Mouse (Mus musculus) embryonic facial prominence, embryonic 15.5 days (tissue): ENCODE measurements around the gene Arhgef19. TPM values are rescaled to one million over a fixed set of nuclear protein-coding genes. Genes with fewer than 3 reads are reported as not detected.

Source experiments
- ATAC-seq: fragments of 200-750 bp; cut with Nextera tagmentation; 2 replicates; pipeline ENCODE4 v1.8.0; 2017; ENCODE audit warnings: low read depth, moderate TSS enrichment; ENCODE audit not compliant: insufficient number of reproducible peaks, low FRiP score, low TSS enrichment
- H3K27ac ChIP-seq: fragments of 300-500 bp; sonication (generic); replicated peaks from 2 replicates; pipeline ENCODE4 v1.5.1; 2015; ENCODE audit warnings: mild to moderate bottlenecking, inconsistent platforms
- H3K27me3 ChIP-seq: fragments of 300-500 bp; sonication (generic); 2 replicates; pipeline ENCODE4 v1.6.1; 2015; ENCODE audit warnings: inconsistent platforms
- H3K36me3 ChIP-seq: fragments of 300-500 bp; sonication (generic); 2 replicates; pipeline ENCODE4 v1.6.1; 2015; ENCODE audit warnings: mild to moderate bottlenecking, inconsistent platforms
- H3K4me1 ChIP-seq: fragments of 300-500 bp; sonication (generic); 2 replicates; pipeline ENCODE4 v1.6.1; 2015; ENCODE audit warnings: inconsistent platforms
- H3K4me2 ChIP-seq: fragments of 300-500 bp; sonication (generic); replicated peaks from 2 replicates; pipeline ENCODE4 v1.6.1; 2015; ENCODE audit warnings: mild to moderate bottlenecking, inconsistent platforms
- H3K4me3 ChIP-seq: fragments of 300-500 bp; sonication (generic); replicated peaks from 2 replicates; pipeline ENCODE4 v1.5.1; 2015; ENCODE audit warnings: mild to moderate bottlenecking, inconsistent platforms
- H3K9ac ChIP-seq: fragments of 300-500 bp; sonication (generic); 2 replicates; pipeline ENCODE4 v1.6.1; 2015; ENCODE audit warnings: inconsistent platforms
- H3K9me3 ChIP-seq: fragments of 300-500 bp; sonication (generic); replicated peaks from 2 replicates; pipeline ENCODE4 v1.6.1; 2016; ENCODE audit warnings: inconsistent platforms
- WGBS: fragments of 180-500 bp; shearing (Covaris S2); methylation state at CpG from one replicate; pipeline ENCODE4 v1.1.7; 2015; 5-methylcytosine and 5-hydroxymethylcytosine counted together
- polyA plus RNA-seq: library from polyadenylated mRNA; unstranded; fragments of >200 nt; fragmentation: Nextera tagmentation; extraction: Ambion mirVana; gene quantifications from 2 replicates; pipeline ENCODE4 v1.2.1, GENCODE M21; 2015

Gene Arhgef19
- polyA plus RNA-seq, 1 experiment from 2014 or later = 27.7 TPM

DNA sequence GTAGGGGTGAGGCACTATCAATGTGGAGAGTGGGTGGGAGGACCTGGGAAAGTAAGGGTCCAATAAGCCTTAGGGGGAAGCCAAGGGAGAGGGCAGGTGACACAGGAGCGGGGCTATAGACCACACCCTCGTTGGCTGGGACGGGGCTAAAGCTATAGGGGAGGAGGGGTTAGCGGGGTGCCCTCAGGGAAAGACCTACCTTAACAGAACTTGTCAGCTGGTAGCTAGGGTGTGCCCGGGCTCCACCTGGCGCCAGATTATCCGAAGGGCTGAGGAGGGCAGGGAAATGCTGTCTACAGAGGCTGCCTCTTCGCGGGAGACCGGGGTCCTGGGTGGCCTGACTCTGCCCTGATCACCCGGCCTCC lies 9.3 kb downstream of the Arhgef19 start:
- Histone ChIP-seq H3K4me3 (peak overlapping the region; percentile 46), H3K36me3 (peaks cover 16% of the 10 kb centered on the region), H3K27ac (no peak overlapping the region), H3K27me3 (peaks cover 35% of the 10 kb centered on the region), H3K9me3 (no peaks in the 10 kb centered on the region), H3K4me1 (peaks cover 55% of the 10 kb centered on the region), H3K9ac (no peak overlapping the region), H3K4me2 (peak overlapping the region; percentile 68)
- no peak for ATAC-seq
- 8% methylated on average over 11 of the region's 11 CpGs for WGBS

DNA sequence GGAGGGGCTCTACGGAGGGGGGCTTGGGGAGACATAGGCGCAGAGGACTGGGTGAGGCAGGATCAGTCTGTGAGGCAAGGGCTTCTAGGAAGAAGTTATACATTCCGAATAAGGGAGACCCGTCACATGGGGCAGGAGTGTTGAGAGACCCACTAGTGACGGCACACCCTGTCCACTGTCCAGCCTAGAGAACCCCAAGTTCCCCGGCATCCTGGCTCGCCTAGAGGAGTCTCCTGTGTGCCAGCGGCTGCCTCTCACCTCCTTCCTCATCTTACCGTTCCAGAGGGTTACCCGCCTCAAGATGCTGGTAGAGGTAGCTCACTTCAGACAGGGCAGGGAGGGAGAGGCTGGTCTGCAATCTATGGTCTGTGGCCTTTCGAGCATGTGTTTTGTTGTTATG lies 10.1 kb downstream of the Arhgef19 start:
- Histone ChIP-seq H3K4me2 (no peak overlapping the region), H3K4me1 (peaks cover 54% of the 10 kb centered on the region), H3K9ac (no peak overlapping the region), H3K27ac (no peak overlapping the region), H3K9me3 (no peaks in the 10 kb centered on the region), H3K27me3 (peaks cover 35% of the 10 kb centered on the region), H3K36me3 (peaks cover 16% of the 10 kb centered on the region), H3K4me3 (no peak overlapping the region)
- ATAC-seq = no peak
- WGBS = 75% methylated on average over 11 of the region's 11 CpGs

DNA sequence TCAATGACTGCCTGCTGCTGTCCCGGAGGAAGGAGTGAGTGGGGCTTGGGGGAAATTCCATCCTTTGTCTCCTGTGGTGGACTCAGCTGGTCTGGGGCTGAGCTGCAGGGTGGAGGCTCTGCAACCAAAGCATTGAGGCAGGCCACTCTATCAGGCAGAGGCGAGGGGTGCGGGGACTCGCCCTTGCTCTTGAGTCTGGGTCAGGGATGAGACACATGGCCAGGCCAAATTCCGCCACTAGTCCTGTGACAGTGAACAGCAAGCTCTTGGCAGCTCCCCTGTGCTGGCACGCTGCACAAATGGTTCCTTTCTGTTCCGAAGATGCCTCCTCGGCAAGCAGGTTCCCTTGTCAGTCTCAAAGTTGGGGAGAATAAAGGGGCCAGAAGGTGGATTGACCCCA lies 11.8 kb downstream of the Arhgef19 start:
- H3K4me3 ChIP-seq = no peak overlapping the region
- H3K27me3 ChIP-seq = peaks cover 34% of the 10 kb centered on the region
- no peak for ATAC-seq
- H3K9me3 ChIP-seq = no peaks in the 10 kb centered on the region
- 77% methylated on average over 8 of the region's 8 CpGs for WGBS
- no peak overlapping the region for H3K9ac ChIP-seq
- peaks cover 46% of the 10 kb centered on the region for H3K4me1 ChIP-seq
- H3K36me3 ChIP-seq = peaks cover 19% of the 10 kb centered on the region
- H3K27ac ChIP-seq = no peak overlapping the region
- H3K4me2 ChIP-seq = no peak overlapping the region

DNA sequence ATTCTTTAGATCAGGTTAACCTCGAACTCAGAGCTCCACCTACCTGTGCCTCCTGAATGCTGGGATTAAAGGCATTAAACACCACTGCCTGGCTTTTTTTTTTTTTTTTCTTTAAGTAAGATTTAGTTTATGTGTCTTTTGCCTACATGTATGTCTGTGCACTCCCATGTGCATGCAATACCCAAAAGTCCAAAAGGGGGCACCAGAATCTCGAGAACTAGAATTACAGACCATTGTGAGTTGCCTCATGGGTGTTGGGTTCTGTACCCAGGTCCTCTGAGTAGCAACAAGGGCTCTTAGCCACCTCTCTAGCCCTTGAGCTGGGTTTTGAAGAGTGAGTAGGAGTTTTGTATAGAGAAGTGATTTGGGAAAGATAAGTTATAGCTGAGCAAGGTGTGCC lies 13.3 kb downstream of the Arhgef19 start:
- Histone ChIP-seq H3K27me3 (peaks cover 19% of the 10 kb centered on the region), H3K27ac (no peak overlapping the region), H3K9me3 (no peaks in the 10 kb centered on the region)

DNA sequence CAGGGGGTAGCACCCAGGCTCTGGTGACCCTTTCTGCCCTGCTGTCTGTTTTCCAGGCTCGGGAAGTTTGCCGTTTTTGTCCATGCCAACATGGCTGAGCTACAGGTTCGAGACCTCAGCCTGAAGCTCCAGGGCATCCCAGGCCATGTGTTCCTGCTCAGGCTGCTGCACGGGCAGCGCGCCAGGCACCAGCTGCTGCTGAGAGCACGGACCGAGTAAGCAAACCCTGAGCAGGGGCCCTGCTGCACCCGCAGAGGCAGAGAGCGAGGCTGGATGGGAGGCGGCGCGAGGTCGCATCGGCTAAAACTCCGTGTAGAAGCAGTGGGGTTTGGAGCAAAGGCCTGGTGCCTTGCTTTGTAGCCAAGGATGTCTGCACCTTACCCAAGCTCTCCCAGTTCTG lies 14.9 kb downstream of the Arhgef19 start:
- ATAC-seq = no peak
- H3K4me3 ChIP-seq = no peak overlapping the region
- H3K4me2 ChIP-seq = no peak overlapping the region
- peaks cover 16% of the 10 kb centered on the region for H3K4me1 ChIP-seq
- WGBS = 57% methylated on average over 16 of the region's 16 CpGs
- 0 out of 2 replicates have a peak overlapping the region, but pooled peaks have one; percentile 2 for H3K27ac ChIP-seq
- no peaks in the 10 kb centered on the region for H3K9me3 ChIP-seq
- peaks cover 26% of the 10 kb centered on the region for H3K36me3 ChIP-seq
- H3K9ac ChIP-seq = no peak overlapping the region
- peaks cover 3% of the 10 kb centered on the region; the same call in 1 of the 2 replicates for H3K27me3 ChIP-seq

More for the DNA sequence above, 13.3 kb downstream of the Arhgef19 start:
- H3K36me3 ChIP-seq = peaks cover 26% of the 10 kb centered on the region
- H3K4me1 ChIP-seq = peaks cover 30% of the 10 kb centered on the region
- H3K4me2 ChIP-seq = no peak overlapping the region
- no peak overlapping the region for H3K4me3 ChIP-seq
- WGBS = 71% methylated on average over 2 of the region's 2 CpGs
- H3K9ac ChIP-seq = no peak overlapping the region
- ATAC-seq = no peak

DNA sequence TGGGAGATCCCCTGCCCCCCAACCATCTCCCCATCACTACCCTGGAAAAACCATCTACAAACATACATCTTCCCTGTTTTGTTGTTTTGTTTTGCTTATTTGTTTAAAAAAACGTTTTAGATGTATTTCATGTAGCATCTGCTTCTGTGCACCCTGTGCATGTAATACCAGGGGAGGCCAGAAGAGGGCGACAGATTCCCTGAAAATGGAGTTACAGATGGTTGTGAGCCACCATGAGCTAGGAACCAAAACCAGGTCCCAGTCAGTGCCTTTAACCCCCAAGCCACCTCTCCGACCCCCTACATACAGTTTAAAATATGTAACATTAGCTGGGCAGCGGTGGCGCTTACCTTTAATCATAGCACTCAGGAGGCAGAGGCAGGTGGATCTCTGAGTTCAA lies 18.1 kb downstream of the Arhgef19 start:
- H3K27ac ChIP-seq = no peak overlapping the region
- ATAC-seq = no peak
- no peak overlapping the region for H3K9ac ChIP-seq
- no peak overlapping the region for H3K4me3 ChIP-seq
- H3K36me3 ChIP-seq = peaks cover 10% of the 10 kb centered on the region; the same call in 1 of the 2 replicates
- no peaks in the 10 kb centered on the region for H3K9me3 ChIP-seq
- H3K27me3 ChIP-seq = no peaks in the 10 kb centered on the region
- 64% methylated on average over 5 of the region's 5 CpGs for WGBS
- H3K4me1 ChIP-seq = peaks cover 31% of the 10 kb centered on the region
- H3K4me2 ChIP-seq = no peak overlapping the region

DNA sequence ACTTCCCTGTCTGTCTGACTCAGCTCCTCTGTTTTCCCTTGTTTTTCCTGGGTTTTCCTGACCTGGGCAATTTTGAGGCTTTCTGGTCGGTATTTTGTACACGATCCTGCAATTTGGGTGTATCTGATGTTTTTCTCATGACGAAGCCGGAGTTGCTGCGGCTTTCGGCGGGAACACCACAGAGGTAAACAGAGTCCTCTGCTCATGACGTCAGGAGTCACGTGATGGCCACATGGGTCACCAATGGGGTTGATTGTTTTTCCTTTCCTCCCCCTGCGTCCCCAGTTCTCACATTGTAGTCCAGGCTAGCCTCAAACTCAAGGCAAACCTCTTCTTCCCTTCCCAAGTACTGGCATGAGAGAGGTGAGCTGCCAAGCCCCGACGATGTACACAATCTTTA lies 20.1 kb downstream of the Arhgef19 start:
- ATAC-seq = no peak
- WGBS = 65% methylated on average over 12 of the region's 12 CpGs
- Histone ChIP-seq H3K4me2 (peak overlapping the region; percentile 39; the same call in 1 of the 2 replicates), H3K4me3 (no peak overlapping the region), H3K36me3 (peaks cover 10% of the 10 kb centered on the region; the same call in 1 of the 2 replicates), H3K27me3 (no peaks in the 10 kb centered on the region), H3K27ac (peak overlapping the region; percentile 58), H3K4me1 (peaks cover 24% of the 10 kb centered on the region), H3K9me3 (no peaks in the 10 kb centered on the region), H3K9ac (no peak overlapping the region)

DNA sequence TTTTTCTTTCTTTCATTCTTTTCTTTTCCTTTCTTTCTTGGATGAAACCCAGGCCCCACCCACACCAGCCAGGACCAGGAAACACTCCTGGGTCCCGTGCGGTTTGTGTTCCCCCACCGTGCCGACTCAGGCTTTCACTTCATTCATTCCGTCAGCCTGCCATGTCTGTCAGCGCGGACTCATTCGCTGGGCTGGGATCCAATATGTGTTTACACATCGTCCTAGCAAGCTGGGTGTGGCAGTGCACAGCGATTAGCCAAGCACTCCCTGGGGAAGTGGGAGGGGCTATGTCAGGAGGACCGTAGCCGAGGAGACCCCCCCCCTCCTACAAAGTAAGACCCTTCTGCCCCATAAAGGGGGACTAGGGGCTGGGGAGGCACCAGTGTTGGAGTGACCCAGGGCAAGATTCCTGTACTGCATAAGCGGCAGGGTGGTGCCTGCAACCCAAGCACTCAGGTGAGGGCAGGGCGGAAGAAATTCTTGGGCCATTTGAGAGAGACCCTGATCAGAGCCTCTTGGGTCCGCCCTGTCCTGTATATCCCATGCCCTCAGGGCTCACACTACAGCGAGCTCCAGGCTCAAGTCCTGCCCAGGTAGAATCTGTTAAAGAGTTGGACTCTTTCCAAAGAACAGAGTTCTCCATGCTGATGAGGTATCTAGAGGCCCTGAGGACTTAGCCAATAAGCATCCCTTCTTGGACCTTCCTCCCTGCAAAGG lies 20.9 kb downstream of the Arhgef19 start:
- peaks cover 10% of the 10 kb centered on the region; the same call in 1 of the 2 replicates for H3K36me3 ChIP-seq
- peak overlapping the region; percentile 58 for H3K27ac ChIP-seq
- H3K4me1 ChIP-seq = peaks cover 18% of the 10 kb centered on the region
- H3K4me3 ChIP-seq = peak overlapping the region; percentile 21
- no peak overlapping the region for H3K9ac ChIP-seq
- H3K9me3 ChIP-seq = no peaks in the 10 kb centered on the region
- peak; percentile 68 for ATAC-seq
- H3K27me3 ChIP-seq = no peaks in the 10 kb centered on the region
- peak overlapping the region; percentile 39 for H3K4me2 ChIP-seq
- WGBS = 29% methylated on average over 16 of the region's 16 CpGs

DNA sequence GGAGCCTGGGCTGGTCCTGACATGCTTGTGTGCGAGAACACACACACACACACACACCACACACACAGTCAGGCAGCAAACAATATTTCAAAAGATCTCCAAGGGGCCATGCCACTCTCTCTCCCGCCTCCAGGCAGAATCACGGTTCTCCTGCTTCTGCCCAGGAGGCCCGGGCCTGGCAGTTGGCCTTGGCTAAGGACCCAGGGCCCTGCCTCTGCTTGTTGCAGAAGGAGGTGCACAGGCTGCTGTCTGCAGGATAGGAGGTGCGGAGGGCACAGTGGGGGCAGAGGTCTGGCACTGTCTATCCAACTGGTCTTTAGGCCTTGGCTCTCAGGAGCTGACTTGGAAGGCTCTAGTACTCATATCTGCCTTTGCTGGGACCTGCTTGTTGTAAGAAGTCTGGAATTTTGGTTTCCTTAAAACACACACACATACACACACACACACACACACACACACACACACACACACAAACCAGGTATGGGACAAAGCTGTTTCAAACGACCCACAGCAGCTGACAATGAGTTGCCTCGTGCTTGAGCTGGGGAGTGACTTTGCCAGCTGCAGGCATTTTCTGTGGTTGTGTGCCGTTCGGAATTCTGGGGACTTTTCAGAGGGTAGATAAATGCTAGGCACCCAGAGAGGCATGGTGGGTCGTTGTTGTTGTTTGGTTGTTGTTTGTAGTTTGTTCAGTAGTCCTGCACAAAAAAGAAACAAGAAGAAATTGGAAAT lies 23.8 kb downstream of the Arhgef19 start:
- Histone ChIP-seq H3K27me3 (no peaks in the 10 kb centered on the region), H3K27ac (no peak overlapping the region), H3K4me2 (no peak overlapping the region), H3K36me3 (no peaks in the 10 kb centered on the region), H3K9me3 (no peaks in the 10 kb centered on the region), H3K4me1 (peaks cover 18% of the 10 kb centered on the region), H3K9ac (no peak overlapping the region), H3K4me3 (no peak overlapping the region)
- WGBS = 63% methylated on average over 10 of the region's 10 CpGs
- no peak for ATAC-seq

DNA sequence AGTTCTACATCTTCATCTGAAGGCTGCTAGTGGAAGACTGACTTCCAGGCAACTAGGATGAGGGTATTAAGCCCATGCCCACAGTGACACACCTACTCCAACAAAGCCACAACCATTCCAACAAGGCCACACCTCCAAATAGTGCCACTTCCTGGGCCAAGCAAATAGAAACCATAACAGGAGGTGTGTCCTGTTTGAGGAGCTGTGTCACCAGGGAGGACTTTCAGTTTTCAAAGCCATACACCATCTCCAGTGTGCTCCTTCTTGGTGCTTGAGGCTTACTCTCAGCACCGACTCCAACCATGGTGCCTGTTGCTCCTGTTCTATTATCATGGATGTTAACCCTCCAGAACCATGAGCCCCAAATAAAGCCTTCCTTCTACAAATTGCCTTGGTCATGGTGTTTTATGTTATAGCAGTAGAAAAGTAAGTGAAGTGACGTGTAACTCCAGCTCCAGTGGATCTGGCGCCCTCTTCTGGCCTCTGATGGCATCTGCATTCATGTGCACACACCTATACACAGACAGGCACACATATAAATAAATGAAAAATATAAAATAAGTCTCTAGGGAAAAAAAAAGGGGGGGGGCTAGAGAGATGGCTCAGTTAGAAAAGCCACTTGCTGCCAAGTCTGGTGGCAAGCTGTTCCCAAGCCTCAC lies 26.8 kb downstream of the Arhgef19 start:
- H3K4me3 ChIP-seq = no peak overlapping the region
- no peak overlapping the region for H3K4me2 ChIP-seq
- no peaks in the 10 kb centered on the region for H3K4me1 ChIP-seq
- H3K36me3 ChIP-seq = no peaks in the 10 kb centered on the region
- WGBS = 89% methylated on average over 3 of the region's 3 CpGs
- H3K9me3 ChIP-seq = no peaks in the 10 kb centered on the region
- H3K9ac ChIP-seq = no peak overlapping the region
- ATAC-seq = no peak
- no peak overlapping the region for H3K27ac ChIP-seq
- no peaks in the 10 kb centered on the region for H3K27me3 ChIP-seq

DNA sequence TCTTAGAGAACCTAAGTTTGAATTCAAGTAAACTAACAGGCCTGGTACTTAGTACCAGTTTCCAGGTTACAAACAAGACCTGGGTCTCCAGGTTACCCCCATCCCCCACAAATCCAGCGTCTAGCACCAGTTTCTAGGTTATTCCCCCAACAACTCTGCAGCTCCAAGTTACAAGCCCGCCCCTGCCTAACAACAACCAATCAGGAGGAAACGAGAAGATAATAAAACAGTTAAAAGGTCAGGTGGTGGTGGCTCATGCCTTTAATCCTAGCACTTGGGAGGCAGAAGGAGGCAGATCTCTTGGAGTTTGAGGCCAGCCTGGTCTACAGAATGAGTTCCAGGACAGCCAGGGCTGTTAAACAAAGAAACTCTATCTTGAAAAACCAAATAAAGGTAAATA lies 28.0 kb downstream of the Arhgef19 start:
- H3K9me3 ChIP-seq = no peaks in the 10 kb centered on the region
- H3K4me3 ChIP-seq = no peak overlapping the region
- H3K4me2 ChIP-seq = no peak overlapping the region
- no peak overlapping the region for H3K27ac ChIP-seq
- H3K27me3 ChIP-seq = no peaks in the 10 kb centered on the region
- no peaks in the 10 kb centered on the region for H3K4me1 ChIP-seq
- WGBS = 86% methylated on average over 3 of the region's 3 CpGs
- H3K36me3 ChIP-seq = no peaks in the 10 kb centered on the region
- no peak for ATAC-seq
- H3K9ac ChIP-seq = no peak overlapping the region
